Mouse (Mus musculus) stomach, embryonic 16.5 days (tissue): Measurements from ENCODE around the gene Pigl. TPM values are rescaled to one million over a fixed set of nuclear protein-coding genes. Genes with fewer than 3 reads are reported as not detected.

Experiments used
- ATAC-seq: fragments of 200-750 bp; cut with Nextera tagmentation; 2 replicates; pipeline ENCODE4 v1.8.0; 2017; ENCODE audit warnings: moderate number of reproducible peaks, moderate TSS enrichment; ENCODE audit not compliant: insufficient read depth, low FRiP score
- H3K27ac ChIP-seq: fragments of 300-500 bp; sonication (generic); 2 replicates; pipeline ENCODE4 v1.5.1; 2014; ENCODE audit warnings: low read length
- H3K27me3 ChIP-seq: fragments of 300-500 bp; sonication (generic); 2 replicates; pipeline ENCODE4 v1.6.1; 2014; ENCODE audit warnings: low read length, control low read depth, mixed read lengths; ENCODE audit not compliant: control insufficient read depth, insufficient read depth
- H3K36me3 ChIP-seq: fragments of 300-500 bp; sonication (generic); 2 replicates; pipeline ENCODE4 v1.6.1; 2014; ENCODE audit warnings: low read length; ENCODE audit not compliant: control insufficient read depth, insufficient read depth
- H3K4me1 ChIP-seq: fragments of 300-500 bp; sonication (generic); 2 replicates; pipeline ENCODE4 v1.6.1; 2014; ENCODE audit warnings: low read length, control low read depth, mixed read lengths; ENCODE audit not compliant: control insufficient read depth, insufficient read depth
- H3K4me2 ChIP-seq: fragments of 300-500 bp; sonication (generic); 2 replicates; pipeline ENCODE4 v1.6.1; 2014; ENCODE audit warnings: low read depth, low read length, mixed read lengths
- H3K4me3 ChIP-seq: fragments of 300-500 bp; sonication (generic); replicated peaks from 2 replicates; pipeline ENCODE4 v1.5.1; 2014; ENCODE audit warnings: mild to moderate bottlenecking, low read length
- H3K9ac ChIP-seq: fragments of 300-500 bp; sonication (generic); 2 replicates; pipeline ENCODE4 v1.6.1; 2014; ENCODE audit warnings: low read length
- H3K9me3 ChIP-seq: fragments of 300-500 bp; sonication (generic); replicated peaks from 2 replicates; pipeline ENCODE4 v1.6.1; 2016; ENCODE audit warnings: low read length, control low read depth; ENCODE audit not compliant: control insufficient read depth
- WGBS: fragments of 180-500 bp; shearing (Covaris S2); extraction: QIAGEN DNeasy Blood & Tissue Kit; methylation state at CpG from one replicate; pipeline ENCODE4 v1.1.7; 2014; 5-methylcytosine and 5-hydroxymethylcytosine counted together
- polyA plus RNA-seq: library from polyadenylated mRNA; unstranded; fragments of >200 nt; fragmentation: Nextera tagmentation; extraction: Ambion mirVana; gene quantifications from 2 replicates; pipeline ENCODE4 v1.2.1, GENCODE M21; 2015

The Pigl gene
- polyA plus RNA-seq, 1 experiment from 2014 or later: 9.5 TPM

DNA sequence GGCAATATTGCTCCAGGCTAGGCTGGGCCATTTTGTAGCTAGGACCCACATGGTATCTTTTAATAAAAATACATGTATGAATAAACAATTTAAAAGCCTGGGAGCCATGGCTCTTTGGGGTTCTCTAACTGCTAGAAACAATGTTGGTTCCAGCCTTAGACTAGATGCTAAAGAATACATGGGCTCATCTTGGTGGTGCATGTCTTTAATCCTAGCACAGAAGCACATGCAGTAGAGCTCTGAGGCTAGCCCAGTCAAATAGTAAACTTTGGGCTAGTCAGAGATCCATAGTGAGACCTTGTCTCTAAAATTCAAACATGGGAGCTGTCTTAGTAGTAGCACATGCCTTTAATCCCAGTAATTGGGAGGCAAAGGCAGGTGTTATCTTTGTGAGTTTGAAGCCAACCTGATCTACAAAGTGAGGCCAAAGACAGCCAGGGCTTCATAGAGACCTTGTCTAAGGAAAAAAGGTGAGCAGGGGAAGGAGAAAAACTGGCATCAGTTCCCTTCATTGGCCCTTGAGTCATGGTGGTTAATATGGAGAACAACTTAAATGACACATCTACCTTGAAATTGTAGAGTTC lies 96.8 kb downstream of the Pigl start:
- Histone ChIP-seq H3K36me3 (peaks cover 21% of the 10 kb centered on the region), H3K9me3 (no peaks in the 10 kb centered on the region), H3K4me2 (peak overlapping the region; percentile 97), H3K27me3 (no peaks in the 10 kb centered on the region), H3K27ac (no peak overlapping the region), H3K4me1 (peaks cover 21% of the 10 kb centered on the region), H3K4me3 (peak overlapping the region; percentile 54; the same call in 1 of the 2 replicates), H3K9ac (no peak overlapping the region)
- no peak for ATAC-seq

DNA sequence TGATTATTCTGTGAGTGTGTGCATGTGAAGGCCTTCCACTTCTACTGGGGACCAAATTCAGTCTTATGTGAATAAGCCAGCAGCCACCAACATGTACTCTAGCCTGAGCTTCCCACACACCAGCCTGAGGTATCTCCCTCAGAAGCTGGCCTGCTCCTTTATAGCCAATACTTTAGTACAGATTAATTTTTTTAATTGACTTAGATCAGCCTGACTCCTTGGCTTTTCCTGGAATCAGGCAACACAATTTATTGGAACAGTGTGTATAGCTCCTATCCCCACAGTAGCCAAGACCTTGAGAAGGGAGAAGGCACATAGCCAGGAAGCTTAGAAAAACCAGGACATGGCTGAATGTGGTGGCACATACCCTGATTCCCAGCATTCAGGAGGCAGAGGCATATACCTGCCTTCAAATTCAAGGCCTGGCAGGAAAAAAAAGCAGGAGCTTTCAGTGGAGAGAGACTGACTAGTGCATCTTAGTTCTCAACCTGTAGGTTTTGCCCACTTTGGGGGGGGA lies 97.7 kb downstream of the Pigl start:
- no peak overlapping the region for H3K4me2 ChIP-seq
- no peaks in the 10 kb centered on the region for H3K27me3 ChIP-seq
- peaks cover 21% of the 10 kb centered on the region for H3K36me3 ChIP-seq
- no peaks in the 10 kb centered on the region for H3K9me3 ChIP-seq
- H3K4me1 ChIP-seq: peaks cover 21% of the 10 kb centered on the region
- H3K4me3 ChIP-seq: no peak overlapping the region
- H3K27ac ChIP-seq: no peak overlapping the region; the same call in 1 of the 2 replicates
- no peak for ATAC-seq
- no peak overlapping the region for H3K9ac ChIP-seq

DNA sequence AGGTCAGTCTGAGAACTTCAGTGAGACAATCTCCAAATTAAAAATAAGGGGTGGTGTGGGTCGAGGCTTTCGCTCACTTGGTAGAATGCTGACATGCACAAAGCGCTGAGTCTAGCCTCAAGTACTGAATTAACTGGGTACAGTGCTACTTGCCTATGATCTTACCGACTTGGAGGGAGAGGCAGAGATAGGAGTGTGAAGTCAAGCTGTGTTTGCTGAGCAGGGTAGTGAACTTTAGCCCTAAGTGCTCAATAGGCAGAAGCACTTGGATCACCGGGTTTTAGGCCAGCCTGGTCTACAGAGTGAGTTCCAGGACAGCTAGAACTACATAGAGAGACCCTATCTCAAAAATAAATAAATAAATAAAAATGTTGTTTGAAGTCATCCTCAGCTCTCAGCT lies 98.9 kb downstream of the Pigl start:
- H3K4me1 ChIP-seq: peaks cover 21% of the 10 kb centered on the region
- no peak overlapping the region for H3K27ac ChIP-seq
- no peak overlapping the region for H3K4me3 ChIP-seq
- no peaks in the 10 kb centered on the region for H3K9me3 ChIP-seq
- no peak overlapping the region for H3K9ac ChIP-seq
- H3K36me3 ChIP-seq: peaks cover 21% of the 10 kb centered on the region
- no peaks in the 10 kb centered on the region for H3K27me3 ChIP-seq
- peak; percentile 41; the same call in 1 of the 2 replicates for ATAC-seq
- H3K4me2 ChIP-seq: no peak overlapping the region
- 53% methylated on average over 5 of the region's 5 CpGs for WGBS

GRCm38 (mm10) chr11:62558152-62558551 lies 99.9 kb downstream of the Pigl start:
- no peak overlapping the region for H3K4me3 ChIP-seq
- H3K36me3 ChIP-seq: peaks cover 21% of the 10 kb centered on the region
- peaks cover 21% of the 10 kb centered on the region for H3K4me1 ChIP-seq
- no peak overlapping the region for H3K27ac ChIP-seq
- WGBS: 52% methylated on average over 2 of the region's 2 CpGs
- ATAC-seq: no peak
- H3K9ac ChIP-seq: no peak overlapping the region
- no peaks in the 10 kb centered on the region for H3K9me3 ChIP-seq
- no peaks in the 10 kb centered on the region for H3K27me3 ChIP-seq
- H3K4me2 ChIP-seq: no peak overlapping the region

DNA sequence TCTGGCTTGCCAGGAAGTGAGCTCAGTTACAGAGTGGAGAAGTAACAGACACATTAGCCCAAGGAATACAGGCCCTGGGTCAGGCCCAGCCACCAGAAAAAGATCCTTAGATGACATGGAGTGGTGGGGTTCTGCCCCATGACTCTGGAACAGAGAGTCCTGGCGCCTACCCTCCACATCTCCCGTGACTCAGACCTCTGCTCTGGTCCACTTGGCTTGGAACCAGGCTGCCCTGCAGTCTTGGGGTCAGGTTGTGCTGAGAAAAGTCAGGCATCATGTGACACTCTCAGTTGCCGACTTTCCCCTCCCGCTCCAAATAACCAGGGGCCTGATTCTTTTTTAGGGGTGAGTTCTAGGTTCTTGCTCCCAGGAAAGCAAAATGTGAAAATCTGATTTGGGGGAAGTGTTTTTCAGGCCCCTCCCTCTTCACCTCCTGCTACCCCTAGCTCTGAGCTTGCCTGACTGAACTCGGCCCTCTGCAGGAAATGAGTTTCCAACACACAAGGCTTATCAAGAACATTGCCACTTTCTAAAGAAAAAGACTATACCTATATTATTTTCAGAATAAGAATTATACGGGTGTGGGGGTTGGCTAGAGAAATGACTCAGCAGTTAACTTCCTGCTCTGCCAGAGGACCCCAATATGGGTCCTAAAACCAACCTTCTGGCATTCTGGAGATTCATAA lies 100.8 kb downstream of the Pigl start:
- ATAC-seq: no peak; the same call in 1 of the 2 replicates
- no peak overlapping the region for H3K4me3 ChIP-seq
- 49% methylated on average over 6 of the region's 6 CpGs for WGBS
- no peaks in the 10 kb centered on the region for H3K27me3 ChIP-seq
- peaks cover 12% of the 10 kb centered on the region; the same call in 1 of the 2 replicates for H3K36me3 ChIP-seq
- H3K27ac ChIP-seq: no peak overlapping the region
- peaks cover 11% of the 10 kb centered on the region for H3K4me1 ChIP-seq
- no peak overlapping the region for H3K9ac ChIP-seq
- no peaks in the 10 kb centered on the region for H3K9me3 ChIP-seq
- H3K4me2 ChIP-seq: no peak overlapping the region

DNA sequence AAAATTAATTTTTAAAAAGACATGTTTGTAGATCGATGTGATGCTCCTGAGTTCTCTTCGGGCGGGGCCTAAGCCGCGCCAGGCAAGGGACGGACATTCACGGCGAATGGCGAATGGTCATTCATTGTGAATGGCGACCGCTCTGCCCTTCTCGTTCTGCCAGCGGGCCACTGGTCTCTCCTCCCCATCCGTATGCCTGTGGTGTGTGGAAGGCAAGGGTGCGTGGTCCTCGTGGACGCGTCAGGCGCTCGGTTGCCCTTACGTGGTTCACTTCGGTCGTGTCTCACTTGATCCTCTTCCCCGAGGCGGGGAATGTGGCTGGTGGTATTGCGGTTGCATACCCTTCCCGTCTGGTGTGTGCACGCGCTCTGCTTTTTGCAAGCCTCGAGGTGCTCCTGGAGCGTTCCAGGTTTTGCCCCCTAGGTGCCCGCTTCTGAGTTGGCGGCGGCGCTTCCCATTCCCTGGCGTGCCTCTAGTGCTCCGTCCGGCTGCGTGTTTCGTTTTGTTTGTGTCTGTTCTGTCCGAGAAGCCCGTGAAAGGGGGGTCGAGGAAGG lies 102.3 kb downstream of the Pigl start:
- peak overlapping the region; percentile 61 for H3K9ac ChIP-seq
- no peaks in the 10 kb centered on the region for H3K27me3 ChIP-seq

DNA sequence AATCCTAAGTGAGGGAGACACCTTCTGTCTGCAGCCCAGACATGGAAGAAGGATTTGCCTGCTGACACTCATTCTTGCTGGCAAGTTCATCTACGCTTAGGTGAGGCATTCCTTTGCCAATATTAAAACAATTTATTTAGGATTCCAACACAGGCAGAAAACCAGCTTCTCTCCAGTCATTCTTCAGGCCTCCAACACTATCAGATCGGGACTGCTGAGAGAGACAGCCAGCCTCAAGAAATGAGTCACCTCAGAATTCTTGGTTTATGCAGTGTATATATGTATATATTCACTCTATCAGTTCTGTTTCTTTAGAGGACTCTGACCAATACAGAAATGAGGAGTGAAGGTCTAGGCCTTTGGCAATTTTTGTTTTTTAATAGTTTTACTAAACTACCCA lies 105.3 kb downstream of the Pigl start:
- Histone ChIP-seq H3K27me3 (no peaks in the 10 kb centered on the region), H3K9ac (no peak overlapping the region), H3K9me3 (no peaks in the 10 kb centered on the region), H3K4me2 (no peak overlapping the region), H3K4me3 (no peak overlapping the region), H3K36me3 (no peaks in the 10 kb centered on the region), H3K4me1 (peaks cover 3% of the 10 kb centered on the region; the same call in 1 of the 2 replicates), H3K27ac (no peak overlapping the region)
- ATAC-seq: no peak
- WGBS: 80% methylated on average over 2 of the region's 2 CpGs

More for the DNA sequence above, 102.3 kb downstream of the Pigl start:
- Histone ChIP-seq H3K4me2 (peak overlapping the region; percentile 64), H3K4me3 (peak overlapping the region; percentile 40), H3K27ac (no peak overlapping the region), H3K36me3 (no peaks in the 10 kb centered on the region), H3K4me1 (no peaks in the 10 kb centered on the region; the same call in 1 of the 2 replicates), H3K9me3 (no peaks in the 10 kb centered on the region)
- no peak for ATAC-seq
- 29% methylated on average over 43 of the region's 43 CpGs for WGBS
